Mouse (Mus musculus) c-Kit-positive CD71-positive TER-119-positive erythroid progenitor cells, embryonic 14.5 days (primary cell): ENCODE data around the gene Kcnd3.

ENCODE experiments used
- DNase-seq: peaks from one replicate; pipeline ENCODE4 v3.0.0-alpha.2; 2013; ENCODE audit warnings: low spot score

The Kcnd3 gene

GRCm38 (mm10) chr3:105451627-105452555 is at the start of gene Kcnd3:
Gene Kcnd3 (plus strand): TSS chr3:105452330.
- DNase-seq = no peak

DNA sequence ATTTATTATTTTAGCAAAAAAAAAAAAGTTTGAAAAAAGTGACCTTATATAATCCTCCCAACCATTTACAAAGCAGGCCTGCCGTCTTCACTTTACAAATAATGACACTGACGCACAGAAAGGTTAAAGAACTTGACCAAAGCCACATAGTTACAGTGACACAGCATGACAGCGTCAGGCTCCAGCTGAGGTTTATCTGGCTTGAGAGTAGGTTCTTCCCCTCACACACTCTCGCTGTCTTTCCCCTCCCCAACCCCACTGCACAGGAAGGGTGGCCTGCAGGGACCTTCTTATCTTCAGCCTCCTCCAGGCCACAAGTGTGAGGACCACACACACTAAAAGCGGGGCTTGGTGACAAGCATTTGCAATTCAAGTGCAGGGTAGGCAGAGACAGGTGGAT is 49.5 kb upstream of the Kcnd3 start:
- no peak for DNase-seq

GRCm38 (mm10) chr3:105403410-105404076 is 48.6 kb upstream of the Kcnd3 start:
- no peak for DNase-seq

GRCm38 (mm10) chr3:105404077-105404446 is 48.1 kb upstream of the Kcnd3 start:
- DNase-seq = no peak

DNA sequence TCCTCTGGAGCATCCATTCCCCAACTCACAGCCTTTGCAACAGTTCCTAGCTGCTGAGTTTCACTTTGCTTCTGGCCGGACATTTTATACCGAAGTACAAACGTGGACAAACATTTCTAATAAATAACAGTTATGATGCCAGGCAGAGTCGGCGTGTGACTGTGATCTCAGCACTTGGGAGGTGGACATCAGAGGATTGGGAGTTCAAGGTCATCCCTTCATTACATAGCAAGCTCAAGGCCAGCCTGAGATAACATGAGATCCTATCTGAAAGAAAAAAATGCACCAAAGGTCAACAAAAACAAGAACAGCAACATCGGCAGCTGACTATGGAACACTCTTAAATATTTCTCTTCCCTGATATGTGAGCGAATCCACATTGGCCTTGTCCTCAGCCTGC is 46.6 kb upstream of the Kcnd3 start:
- no peak for DNase-seq

DNA sequence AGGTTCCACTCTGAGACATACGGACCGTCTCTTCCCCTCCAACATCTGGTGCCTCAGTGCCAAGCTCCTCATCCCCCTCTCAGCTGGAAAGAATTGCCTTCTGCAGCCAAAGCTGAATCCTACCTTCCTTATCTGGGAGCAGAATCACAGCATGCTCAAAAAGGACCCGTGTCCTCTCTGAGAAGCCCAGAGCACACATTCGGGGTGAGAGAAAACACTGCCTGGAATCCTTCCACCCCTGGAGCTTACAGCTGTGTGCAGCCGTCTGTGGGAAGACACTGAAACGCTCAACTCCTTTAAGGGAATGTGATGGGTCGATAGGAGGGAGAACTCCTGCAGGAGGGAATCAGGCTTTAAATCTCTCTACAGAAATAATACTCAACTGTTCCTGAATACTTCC is 46.1 kb upstream of the Kcnd3 start:
- DNase-seq = no peak

GRCm38 (mm10) chr3:105408211-105408610 is 43.9 kb upstream of the Kcnd3 start:
- DNase-seq = no peak

DNA sequence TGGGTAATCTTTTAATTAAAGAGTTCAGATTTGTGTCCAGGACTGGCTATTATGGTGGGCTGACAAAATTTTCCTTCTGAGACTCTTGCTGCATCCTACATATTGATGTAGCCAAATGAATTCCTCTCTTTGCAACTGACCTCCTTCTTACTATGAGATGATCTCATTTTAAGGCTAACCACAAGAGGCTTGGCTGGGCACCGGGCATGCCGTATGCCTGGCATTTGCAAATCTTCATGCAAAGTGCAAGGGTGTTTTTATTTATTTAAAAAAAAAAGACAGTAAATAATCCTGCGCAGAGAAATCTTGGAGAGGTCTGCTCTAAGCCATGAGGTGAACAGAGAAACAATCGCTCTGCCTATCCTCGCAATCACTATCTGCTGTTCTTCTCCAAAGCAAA is 41.3 kb upstream of the Kcnd3 start:
- no peak for DNase-seq

DNA sequence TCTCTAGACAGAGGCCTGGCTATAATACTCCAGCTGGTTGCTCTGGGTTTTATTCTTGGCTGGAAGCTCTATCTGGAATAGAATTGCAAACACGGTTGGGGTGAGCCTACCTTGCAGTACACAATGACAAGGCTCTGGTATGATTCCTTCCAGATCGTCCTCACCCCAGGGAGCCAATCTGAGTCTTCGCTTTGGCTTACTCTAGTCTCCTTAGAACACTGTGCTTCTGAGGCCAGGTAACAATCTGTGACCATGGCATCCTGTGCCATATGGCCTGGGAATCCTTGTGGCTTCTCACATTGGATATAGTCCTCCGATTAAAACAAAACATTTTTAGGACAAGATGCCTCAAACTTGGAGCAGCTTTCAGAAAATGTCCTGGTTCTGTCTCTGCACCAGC is 40.4 kb upstream of the Kcnd3 start:
- no peak for DNase-seq

GRCm38 (mm10) chr3:105412229-105412628 is 39.9 kb upstream of the Kcnd3 start:
- DNase-seq = no peak

DNA sequence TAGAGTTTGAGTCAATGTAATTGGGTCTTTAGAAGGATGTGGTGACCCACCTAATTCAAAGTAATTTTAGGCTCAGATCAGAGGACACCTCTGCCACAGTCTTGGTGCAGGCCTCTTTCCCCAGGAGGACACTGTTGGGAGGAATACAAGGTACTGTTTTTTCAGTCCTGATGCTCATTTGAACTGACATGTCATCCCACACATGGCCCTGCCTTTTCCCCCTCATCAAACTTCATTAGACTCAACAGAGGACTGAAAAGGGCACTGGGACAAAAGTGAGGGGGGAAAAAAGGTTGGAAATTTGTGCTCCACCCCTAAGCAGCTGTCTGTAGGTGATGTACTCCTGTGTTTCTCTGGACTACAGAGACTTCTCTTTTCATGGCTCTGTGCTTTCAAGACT is 39.4 kb upstream of the Kcnd3 start:
- no peak for DNase-seq

DNA sequence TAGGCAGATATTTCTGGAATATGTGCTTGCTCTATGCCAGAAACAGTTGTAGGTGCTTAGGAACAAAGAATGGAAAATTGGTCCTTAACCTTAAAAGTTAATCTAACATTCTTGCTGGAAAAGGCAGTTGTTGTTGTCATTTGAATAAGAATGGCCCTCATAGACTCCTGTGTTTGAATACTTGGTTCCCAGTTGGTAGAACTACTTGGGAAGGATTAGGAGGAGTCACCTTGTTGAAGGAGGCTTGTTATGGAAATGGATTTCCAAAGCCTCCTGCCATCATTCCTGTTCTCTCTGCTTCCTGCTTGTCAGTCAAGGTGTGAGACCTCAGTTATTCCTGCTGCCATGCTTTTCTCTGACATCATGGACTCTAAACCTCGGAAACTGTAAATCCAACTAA is 33.7 kb upstream of the Kcnd3 start:
- no peak for DNase-seq

DNA sequence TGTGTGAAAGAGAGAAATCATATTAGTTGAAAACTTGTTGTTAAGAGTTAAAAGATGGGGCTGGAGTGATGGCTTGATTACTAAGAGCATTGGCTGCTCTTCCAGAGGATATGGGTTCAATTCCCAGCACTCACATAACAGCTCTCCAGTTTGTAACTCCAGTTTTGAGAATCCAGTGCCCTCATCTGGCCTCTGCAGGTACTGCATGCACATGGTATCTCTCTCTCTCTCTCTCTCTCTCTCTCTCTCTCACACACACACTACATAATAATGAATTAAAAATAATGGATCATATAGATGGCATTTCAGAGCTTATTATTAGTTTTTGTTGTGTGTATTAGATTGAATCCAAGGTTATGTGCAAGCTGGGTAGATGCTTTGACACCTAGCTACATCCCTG is 29.7 kb upstream of the Kcnd3 start:
- DNase-seq = no peak

DNA sequence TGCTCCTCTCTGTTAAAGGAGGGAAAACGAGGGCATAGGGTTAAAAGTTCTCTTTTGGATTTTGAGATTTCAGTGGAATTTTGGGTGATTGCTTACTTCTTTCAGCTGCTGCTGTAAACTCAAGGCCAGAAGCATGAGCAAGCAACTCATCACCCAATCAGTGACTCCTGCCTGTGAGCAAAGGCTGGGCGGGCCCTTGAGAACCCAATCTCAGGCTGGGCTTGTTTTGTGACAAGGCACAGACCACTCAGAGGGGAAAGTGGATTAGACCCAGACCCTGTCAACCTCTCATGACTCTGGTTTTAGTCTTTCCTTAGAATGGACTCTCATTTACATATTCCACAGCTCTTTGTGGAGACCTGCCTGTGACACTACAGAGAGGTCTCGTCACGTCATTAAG is 28.7 kb upstream of the Kcnd3 start:
- no peak for DNase-seq

DNA sequence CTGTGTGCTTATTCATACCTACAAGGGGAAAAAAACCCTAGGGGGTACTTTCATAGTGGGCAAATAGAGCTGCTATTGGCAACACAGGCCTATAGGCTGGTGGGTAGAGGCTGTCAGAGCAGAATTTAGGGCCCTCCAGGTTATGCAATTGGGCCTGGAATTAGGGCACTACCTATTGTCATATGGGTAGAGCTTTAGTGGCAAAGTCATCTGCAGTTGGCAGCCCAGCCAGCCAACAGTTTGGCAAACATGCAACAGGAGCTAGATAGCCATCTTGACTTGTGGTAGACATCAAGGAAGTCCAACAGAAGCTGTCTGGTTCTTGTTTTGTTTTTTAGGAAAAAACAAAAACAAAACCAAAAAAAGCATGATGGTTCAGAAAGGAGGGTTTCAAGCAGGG is 23.5 kb upstream of the Kcnd3 start:
- no peak for DNase-seq

- no peak for DNase-seq
Observed at GRCm38 (mm10) chr3:105436383-105436782, 15.7 kb upstream of the Kcnd3 start.

DNA sequence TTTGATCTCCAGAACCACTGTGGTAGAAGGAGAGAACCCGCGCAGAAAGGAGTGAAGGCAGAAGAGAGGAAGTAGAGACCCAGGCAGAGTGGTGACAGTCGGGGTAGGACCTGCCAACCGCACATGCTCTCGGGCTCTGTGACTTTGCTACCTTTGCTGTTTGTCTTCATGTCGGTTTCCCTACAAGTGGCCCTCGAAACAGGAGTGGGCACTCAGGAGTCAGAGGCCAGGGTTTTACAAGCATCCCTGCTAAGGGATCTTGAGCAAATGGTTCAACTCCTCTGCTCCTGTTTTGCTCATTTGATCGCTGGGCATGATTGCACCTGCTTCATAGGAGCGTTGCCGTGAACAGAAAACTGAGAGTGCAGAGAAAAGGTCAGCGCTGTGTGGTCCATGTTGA is 15.2 kb upstream of the Kcnd3 start:
- DNase-seq = no peak

- no peak for DNase-seq
Observed at GRCm38 (mm10) chr3:105440873-105441495, 11.1 kb upstream of the Kcnd3 start.

DNA sequence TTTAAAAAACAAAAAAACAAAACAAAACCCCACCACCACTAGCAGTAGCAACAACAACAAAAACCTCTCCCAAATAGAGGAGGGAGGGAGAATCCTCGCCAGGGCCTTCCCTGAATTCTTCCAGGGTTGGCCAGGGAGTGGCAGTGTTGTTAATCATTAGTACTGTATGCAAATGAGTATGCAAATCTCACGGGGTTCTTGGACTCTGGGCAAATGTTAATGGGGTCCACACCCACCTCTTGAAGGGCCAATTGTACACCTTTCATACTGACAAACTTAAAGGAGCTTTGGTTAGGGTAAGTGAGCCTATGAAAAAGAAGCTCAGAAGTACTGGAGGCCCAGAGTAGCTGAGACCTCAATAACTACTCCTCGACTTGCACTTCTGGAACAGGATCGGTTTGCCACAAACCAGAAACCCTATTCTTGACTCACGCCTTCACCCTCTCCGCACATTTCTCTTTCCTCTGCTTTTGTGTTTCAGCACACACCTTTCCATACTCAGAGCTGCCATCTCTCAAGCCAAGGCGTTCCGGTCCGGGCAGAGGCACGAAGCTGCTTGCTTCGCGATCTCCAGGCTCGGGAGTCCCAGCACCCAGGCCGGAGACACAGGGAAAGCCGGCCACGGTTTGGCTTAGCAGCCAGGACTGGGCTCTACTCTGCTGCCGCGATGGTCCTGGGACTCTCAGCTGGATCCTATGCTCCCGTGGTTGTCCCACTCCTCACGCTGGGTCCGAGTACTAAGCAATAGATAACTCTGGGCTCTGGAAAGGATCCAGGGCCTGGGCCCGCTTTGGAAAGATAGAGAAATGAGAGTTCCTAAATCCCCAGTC is 1.3 kb upstream of the Kcnd3 start:
- DNase-seq = no peak

DNA sequence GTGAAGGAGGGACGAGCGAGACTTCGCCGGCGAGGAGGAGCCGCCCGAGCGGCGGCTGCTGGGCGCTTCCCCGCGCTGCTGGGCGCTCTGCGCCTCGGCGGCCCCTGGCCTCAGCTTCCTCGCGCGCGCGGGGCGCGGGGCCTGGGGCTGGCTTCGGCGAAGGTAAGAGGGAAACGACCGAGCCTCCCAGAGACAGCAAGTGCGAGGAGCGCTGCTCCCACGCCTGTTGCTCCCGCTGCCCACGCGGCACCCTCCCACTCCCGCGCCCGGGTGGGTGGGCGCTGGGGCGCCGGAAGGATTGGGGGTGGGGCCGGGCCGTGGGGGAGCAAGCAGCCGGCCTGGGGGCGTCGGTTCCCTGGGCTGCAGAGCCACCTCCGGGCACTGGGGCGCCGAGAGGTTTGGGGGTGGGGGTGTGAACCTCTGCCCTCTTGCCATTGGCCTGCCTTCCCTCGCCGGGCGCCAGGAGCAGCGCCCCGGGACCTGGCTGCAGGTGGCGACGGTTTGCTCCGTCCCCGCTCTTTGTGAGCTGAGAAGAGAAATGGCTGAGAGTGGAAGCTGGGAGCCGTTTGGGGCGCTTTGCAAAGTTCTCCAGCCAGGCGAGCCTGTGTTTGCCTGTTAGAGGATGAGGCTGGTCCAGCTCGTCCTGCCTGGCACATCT is 555 bp downstream of the Kcnd3 start:
- DNase-seq = no peak

DNA sequence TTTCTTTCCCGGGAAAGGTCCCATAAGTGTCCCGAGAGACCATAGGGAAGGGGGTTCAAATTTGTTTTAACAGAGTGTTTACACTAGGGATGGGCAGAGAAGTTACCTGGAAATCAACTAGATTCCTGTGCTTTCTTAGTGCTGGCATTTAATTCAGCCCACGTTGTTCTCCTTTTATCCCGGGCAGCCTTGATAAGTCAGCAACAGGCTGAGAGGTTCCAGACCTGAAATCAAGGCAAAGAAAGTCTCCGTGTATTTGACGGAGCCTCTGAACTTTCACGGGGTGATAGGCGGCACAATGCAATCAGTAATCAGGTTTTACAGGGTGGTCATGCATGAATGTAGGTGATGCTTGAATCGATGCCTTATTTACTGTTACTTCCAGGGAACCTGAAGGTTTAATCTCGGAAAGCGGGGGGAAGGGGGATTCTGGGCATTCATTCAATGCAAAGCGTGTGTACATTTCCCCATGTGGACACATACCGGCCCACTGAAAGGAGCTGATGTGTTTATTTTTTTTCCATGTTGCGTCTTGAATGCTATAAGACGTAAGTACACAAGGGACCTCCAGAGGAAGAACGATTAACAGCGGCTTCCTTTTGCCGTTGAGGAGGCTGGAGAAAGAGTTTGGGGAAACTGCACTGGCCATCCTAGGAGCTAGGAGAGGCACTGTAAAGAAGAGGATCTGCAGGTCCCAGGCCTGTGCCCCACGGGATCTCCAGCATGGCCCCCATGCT is 1.3 kb downstream of the Kcnd3 start:
- DNase-seq = no peak
